Mouse (Mus musculus) embryo, embryonic 11 days (tissue): ENCODE measurements around the gene Arhgef3.
A peak's percentile ranks its signal among the peaks of the same experiment; 100 is the strongest.
"Not testable (repeated sequence)": the region's sequence is repeated elsewhere in the genome, so short reads cannot be mapped to it uniquely, and the experiment has no call there.

Experiments
- DNase-seq: peaks from one replicate; pipeline ENCODE4 v3.0.0-alpha.2; 2015

Arhgef3 gene

GRCm38 (mm10) chr14:27234270-27234840 lies 119.7 kb downstream of the Arhgef3 start:
- DNase-seq: no peak

GRCm38 (mm10) chr14:27235897-27236553 lies 121.3 kb downstream of the Arhgef3 start:
- no peak for DNase-seq

DNA sequence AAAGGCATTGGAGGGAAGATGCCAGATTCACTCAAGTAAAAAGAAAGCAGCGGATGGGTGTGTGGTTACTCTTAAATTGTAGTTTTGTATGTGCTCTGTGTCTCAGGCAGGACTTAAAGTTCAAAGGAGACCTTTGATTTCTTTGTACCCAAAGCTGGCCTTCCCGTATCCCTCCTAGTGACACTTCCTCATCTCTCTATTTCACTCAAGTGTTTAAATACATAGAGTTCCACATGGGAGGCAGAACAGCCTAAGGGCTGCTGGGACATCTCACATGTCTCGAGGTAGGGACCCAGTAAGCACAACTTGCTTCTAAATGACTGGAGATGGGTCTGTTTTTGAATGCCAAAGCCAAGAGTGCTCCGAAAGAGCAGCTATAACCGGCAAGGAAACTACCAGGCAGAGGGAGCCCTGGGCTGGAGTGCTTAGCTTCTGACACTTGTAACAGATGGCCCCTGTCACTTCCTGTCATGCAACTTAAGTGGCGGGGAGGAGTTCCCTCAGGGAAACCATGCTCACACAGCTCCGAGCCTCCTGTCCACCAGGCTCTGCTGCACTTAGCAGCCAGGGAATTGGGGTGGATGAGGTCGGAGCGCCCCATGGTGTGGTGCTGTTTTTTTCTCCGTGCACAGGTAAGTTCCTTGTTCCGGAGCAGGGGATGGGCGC lies 123.0 kb downstream of the Arhgef3 start:
- peak; percentile 61 for DNase-seq

- no peak for DNase-seq
These were observed 124.0 kb downstream of the Arhgef3 start for GRCm38 (mm10) chr14:27238600-27239118.

- DNase-seq: no peak
These were observed 124.9 kb downstream of the Arhgef3 start for GRCm38 (mm10) chr14:27239551-27240091.

DNA sequence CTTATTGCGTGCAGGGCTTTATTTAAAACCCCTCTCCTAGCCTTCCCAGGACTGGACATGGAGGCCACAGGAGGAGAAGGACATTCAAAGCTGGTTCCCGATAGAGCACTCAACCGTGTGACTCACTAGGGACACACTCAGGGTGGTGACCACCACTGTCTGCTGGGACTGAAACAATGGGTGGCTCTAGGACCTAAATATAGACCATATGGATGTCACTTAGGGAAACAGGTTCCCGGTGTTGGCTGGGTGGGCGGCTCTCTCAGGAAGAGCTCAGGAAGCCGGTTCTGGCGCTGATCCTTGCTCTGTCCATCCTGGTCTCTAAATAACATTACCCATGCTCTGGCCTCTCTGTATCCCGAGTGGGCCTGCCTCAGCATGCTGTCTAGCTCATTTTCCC lies 127.6 kb downstream of the Arhgef3 start:
- no peak for DNase-seq

DNA sequence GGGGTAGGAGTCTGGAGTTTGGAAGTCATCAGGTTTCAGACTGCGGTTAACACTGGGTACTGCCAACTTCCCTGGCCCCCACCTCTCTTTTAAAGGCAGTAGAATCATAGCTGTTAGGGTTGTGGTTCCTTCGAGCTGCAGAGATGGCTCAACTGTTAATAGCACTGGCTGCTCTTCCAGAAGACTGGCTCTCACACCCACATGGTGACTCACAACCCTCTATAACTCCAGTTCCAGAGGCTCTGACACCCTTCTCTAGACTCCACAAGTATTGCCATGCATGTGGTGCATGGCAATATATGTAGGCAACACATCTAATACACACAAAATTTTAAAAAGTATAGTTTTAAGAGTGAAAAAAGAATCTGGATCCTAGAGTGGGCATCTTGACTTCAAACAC lies 128.1 kb downstream of the Arhgef3 start:
- no peak for DNase-seq

DNA sequence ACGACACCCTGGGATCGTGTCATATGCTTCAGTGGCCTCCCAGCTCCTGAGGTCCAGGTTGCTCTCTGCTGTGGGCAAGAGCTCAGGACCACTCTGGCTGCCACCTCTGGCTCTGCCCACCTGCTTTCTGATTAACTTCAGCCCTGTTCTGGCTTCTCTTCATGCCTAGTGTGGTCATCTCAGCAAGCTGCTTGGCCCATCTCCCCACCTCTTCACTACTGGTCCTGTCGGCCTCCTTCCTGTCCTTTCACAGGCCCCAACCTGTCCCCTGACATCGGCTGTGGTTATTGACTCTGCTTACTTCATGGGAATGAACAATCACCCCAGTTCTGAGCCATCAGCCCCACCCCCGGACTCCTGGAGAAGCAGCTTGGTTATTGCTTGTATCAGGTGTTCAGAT lies 128.9 kb downstream of the Arhgef3 start:
- DNase-seq: no peak

- DNase-seq: no peak
These were observed 130.2 kb downstream of the Arhgef3 start for GRCm38 (mm10) chr14:27244898-27245297.

DNA sequence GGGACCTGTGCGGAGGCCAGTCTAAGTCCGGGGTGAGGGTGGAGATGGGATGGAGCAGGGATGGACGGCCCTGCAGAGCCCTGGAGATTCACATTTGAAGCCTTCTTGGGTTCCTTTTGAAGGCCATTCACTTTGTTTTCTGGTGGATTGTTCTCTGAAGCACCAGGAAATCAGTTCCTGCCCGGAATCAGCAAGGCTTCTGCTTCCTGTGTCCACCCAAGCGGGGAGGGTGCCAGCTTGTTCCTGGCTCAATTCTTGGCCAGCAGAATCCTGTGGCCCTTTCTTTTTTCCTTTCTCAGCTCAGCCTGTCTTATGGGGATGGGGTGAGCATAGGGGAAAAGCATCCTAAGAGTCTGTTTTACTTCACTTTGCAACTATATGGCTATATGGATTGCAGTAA lies 131.7 kb downstream of the Arhgef3 start:
- no peak for DNase-seq

DNA sequence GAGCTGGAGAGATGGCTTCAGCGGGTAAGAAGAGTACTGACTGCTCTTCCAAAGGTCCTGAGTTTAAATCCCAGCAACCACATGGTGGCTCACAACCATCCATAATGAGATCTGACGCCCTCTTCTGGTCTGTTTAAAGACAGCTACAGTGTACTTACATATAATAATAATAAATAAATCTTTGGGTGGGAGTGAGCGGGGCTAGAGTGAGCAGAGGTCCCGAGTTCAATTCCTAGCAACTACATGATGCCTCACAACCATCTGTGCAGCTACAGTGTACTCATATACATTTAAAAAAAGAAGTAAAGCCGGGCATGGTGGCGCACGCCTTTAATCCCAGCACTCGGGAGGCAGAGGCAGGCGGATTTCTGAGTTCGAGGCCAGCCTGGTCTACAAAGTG lies 132.2 kb downstream of the Arhgef3 start:
- DNase-seq: not testable (repeated sequence)

- DNase-seq: no peak
These were observed 134.4 kb downstream of the Arhgef3 start for GRCm38 (mm10) chr14:27249121-27249520.

GRCm38 (mm10) chr14:27250281-27250789 lies 135.6 kb downstream of the Arhgef3 start:
- DNase-seq: no peak

DNA sequence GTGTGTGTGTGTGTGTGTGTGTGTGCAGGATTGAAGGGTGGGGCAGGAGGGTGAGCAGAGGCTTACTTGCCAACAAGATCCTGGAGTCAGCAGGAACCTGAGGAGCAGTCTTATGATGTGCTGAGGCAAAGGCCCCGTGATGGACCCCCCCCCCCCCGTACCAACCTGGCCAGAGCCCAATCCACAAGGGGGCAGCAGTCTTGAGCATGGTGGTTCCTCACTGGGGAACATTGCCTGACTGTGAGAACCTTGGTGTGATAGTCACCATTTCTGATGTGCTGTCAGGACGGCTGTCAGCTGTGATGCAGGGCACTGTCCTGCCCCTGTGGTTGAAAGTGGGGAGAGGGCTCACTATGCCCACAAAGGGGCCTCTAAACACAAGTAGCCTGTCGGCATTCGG lies 138.7 kb downstream of the Arhgef3 start:
- DNase-seq: no peak

DNA sequence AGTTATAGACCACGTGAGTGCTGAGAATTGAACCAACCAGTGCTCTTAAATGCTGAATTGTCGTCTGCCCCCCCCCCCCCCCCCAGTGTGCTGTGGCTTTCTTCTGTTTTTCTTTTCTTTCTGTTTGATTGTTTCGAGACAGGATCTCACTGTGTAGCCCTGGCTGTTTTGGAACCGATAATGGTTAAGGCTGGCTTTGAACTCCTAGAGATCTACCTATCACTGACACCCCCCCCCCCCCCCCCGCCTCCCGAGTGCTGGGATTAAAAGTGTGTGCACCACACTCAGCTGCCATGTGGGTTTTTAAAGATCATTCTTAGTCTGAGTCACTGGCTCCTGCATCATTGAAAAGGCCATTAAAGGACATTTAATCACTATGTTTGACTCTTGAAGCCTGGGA lies 147.7 kb downstream of the Arhgef3 start:
- DNase-seq: no peak

DNA sequence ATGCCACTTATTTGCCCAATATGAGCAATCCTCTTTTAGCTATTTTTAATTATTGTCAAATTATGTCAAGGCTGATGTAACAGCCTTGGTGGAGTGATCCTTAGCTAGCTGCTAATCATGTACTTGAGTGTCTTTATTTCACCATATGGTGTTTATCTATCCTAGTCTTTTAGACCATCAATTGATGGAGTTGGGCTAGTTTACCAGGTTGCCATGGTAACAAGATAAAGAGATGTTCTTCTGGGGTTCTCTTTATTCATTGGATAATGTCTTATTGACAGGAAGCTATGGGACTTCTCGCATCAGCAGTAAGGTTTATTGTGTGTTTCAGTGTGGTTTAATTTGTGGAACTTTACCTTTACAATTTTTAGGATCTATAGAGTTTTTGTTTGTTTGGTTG lies 151.9 kb downstream of the Arhgef3 start:
- no peak for DNase-seq

GRCm38 (mm10) chr14:27268137-27268536 lies 153.4 kb downstream of the Arhgef3 start:
- no peak for DNase-seq

- no peak for DNase-seq
These were observed 154.4 kb downstream of the Arhgef3 start for GRCm38 (mm10) chr14:27268986-27269700.

DNA sequence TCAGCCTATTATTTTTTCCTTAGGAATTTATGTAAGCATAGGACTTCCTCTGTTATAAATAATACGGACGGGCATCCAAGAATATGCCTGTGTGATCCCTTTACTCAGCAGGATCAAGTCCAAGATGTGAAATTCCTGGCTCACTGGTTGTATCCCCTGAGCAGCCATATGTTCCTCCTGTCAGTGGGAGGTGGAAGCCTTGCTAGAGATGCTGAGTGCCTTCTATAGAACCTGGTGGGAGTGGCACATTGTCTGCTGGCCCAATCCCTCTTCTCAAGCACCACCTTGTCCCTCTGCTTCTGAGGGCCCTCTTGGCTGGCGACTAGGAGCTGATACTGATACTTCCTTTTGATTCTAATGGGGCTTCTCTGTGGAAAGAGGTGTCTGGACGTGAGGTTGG lies 155.1 kb downstream of the Arhgef3 start:
- no peak for DNase-seq

DNA sequence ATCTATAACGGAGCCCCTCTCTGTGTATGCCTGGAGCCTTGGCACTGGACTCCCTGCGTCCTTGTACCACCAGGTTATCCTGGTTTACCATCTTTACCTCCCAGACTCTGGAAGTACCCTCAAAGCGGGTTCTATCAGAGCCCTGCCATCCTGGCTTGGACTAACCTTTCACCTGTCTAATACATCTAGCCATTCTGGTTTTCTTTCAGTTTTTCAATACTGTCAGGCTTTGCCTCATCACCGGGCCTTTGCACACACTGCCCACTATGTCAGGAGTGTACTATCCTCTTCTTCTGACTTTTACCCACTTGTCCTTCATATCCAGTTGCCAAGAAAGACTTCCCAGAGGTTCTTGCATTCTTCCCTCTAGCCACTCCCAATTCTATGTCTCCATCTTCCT lies 155.8 kb downstream of the Arhgef3 start:
- DNase-seq: no peak

DNA sequence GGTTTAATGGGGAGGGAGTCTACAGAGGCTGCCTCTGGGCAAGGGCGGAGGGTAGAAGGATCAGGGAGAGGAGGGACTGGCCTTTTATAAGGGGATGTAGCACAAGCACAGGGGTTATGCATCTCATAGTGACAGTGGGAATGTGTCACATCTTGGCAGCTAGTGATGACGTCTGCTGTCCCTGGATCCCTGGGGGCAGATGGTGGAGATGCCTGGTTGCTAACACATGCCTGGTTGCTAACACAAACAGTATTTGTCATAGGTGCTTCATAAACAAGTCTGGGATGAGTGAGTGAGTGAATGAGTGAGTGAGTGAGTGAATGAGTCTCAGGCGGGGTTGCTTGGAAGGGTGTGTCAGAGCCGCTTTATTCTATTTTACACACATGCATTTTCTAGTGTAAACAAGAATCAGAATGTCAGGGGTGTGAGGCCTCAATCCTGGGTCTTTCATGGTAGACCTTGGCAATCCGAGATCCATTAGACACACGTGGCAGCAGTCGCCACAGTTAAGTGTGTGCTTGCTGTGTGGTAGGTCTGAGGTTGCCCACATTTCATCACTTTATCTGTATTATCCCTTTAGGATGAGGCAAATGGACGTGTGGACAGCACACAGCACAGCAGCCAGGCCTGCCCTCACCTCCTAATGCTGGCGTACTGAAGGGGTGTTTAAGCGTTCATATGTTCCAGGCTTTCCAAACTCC lies 156.8 kb downstream of the Arhgef3 start:
- no peak for DNase-seq

- no peak for DNase-seq
These were observed 157.6 kb downstream of the Arhgef3 start for GRCm38 (mm10) chr14:27272072-27272834.
